Mouse (Mus musculus): ENCODE results near the gene Shisa7.

- no peak for TF ChIP-seq POLR2A (IDR thresholded peaks at IDR 0.05; ENCODE audit: control insufficient read depth, extremely low read depth, insufficient read depth, low read length, poor library complexity)
- no peak for TF ChIP-seq CTCF (IDR thresholded peaks at IDR 0.05; ENCODE audit: borderline replicate concordance, control insufficient read depth, extremely low read depth, insufficient read depth, low read length, poor library complexity)
Measured at GRCm38 (mm10) chr7:4776861-4777830, 67.3 kb downstream of the Shisa7 start.
